In the genomic region with DNA sequence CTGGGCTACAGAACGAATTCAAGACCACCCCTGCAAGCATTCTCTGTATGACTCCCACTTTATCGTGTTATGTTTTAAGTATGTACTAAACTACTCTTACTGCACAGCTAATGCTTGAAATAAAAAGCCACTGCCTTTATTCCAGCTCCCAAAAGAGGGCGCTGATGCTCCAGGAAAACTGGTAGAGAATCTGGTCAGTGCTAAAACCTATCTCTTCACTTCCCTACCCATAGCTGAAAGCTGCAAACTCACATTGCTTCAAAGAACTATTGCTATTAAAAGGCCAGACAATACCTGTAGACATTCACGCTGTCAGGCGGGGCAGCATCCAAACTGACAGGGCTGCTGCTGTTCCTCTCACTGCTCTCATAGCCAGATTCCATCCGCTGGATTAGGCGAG, we compare ENCODE assay signal across 9 mouse cellular contexts. TPM values are rescaled to one million over a fixed set of nuclear protein-coding genes. Genes with fewer than 3 reads are reported as not detected.
DNase-seq lines count a peak whose midpoint lies in the region; ATAC-seq and TF ChIP-seq lines count a peak whose summit lies in the region.
"Had no signal": no experiment of that assay in that cellular context is flagged by ENCODE, and none has a peak within 500 bp of the region (broad histone marks: within the 10 kb centered on the region; RNA-seq: fewer than 3 reads in every experiment).

No protein-coding gene starts in this region.

- dilution Hi-C loops in CH12.LX (cut with MboI; ENCODE audit: extremely low pct_ligation_motif_present, extremely low pct_unique_long_range_greater_than_20kb, low sequenced_read_pairs) = no loop called here

- H3K27me3 ChIP-seq in CH12.LX (replicated peaks) = no peaks in the 10 kb centered on the region
- no peaks in the 10 kb centered on the region for H3K27me3 ChIP-seq in embryonic facial prominence, embryonic 11.5 days (ENCODE audit: control insufficient read depth, insufficient read depth, low read length)
- no peaks in the 10 kb centered on the region for H3K27me3 ChIP-seq in heart, embryonic 10.5 days (ENCODE audit: insufficient read depth, poor library complexity, severe bottlenecking)
- H3K27me3 ChIP-seq in lung, postnatal 0 days (replicated peaks; ENCODE audit: insufficient read depth, low read length) = no peaks in the 10 kb centered on the region
- H3K27me3 ChIP-seq: lung, embryonic 15.5 days had no signal

- H3K4me2 ChIP-seq in CH12.LX (ENCODE audit: insufficient read depth, low read depth, poor library complexity, severe bottlenecking) = no peak overlapping the region
- H3K4me2 ChIP-seq in embryonic facial prominence, embryonic 11.5 days (ENCODE audit: low read depth, low read length) = no peak overlapping the region
- H3K4me2 ChIP-seq in lung, postnatal 0 days (replicated peaks; ENCODE audit: low read depth, low read length) = no peak overlapping the region
- H3K4me2 ChIP-seq: lung, embryonic 15.5 days had no signal

- no peak overlapping the region for H3K9ac ChIP-seq in CH12.LX (ENCODE audit: insufficient read depth, low read depth)
- H3K9ac ChIP-seq in embryonic facial prominence, embryonic 11.5 days (replicated peaks; ENCODE audit: low read length) = no peak overlapping the region
- H3K9ac ChIP-seq in lung, postnatal 0 days (replicated peaks; ENCODE audit: low read depth) = no peak overlapping the region
- H3K9ac ChIP-seq: lung, embryonic 15.5 days had no signal

- no peaks in the 10 kb centered on the region for H3K4me1 ChIP-seq in CH12.LX (ENCODE audit: control insufficient read depth in 1 of 2, insufficient read depth in 2 of 2)
- H3K4me1 ChIP-seq in embryonic facial prominence, embryonic 11.5 days (ENCODE audit: control insufficient read depth, insufficient read depth, low read length) = no peaks in the 10 kb centered on the region
- H3K4me1 ChIP-seq in heart, embryonic 10.5 days = no peaks in the 10 kb centered on the region
- H3K4me1 ChIP-seq in lung, postnatal 0 days (ENCODE audit: insufficient read depth, low read depth, low read length) = no peaks in the 10 kb centered on the region
- H3K4me1 ChIP-seq: lung, embryonic 15.5 days had no signal

- no peak overlapping the region for H3K27ac ChIP-seq in CH12.LX (ENCODE audit: insufficient read depth, low read depth)
- no peak overlapping the region for H3K27ac ChIP-seq in embryonic facial prominence, embryonic 11.5 days (replicated peaks; ENCODE audit: low read depth, low read length)
- H3K27ac ChIP-seq in heart, embryonic 10.5 days = no peak overlapping the region
- H3K27ac ChIP-seq in lung, postnatal 0 days (ENCODE audit: low read length) = no peak overlapping the region
- H3K27ac ChIP-seq: lung, embryonic 15.5 days had no signal

- H3K79me2 ChIP-seq in CH12.LX (replicated peaks; ENCODE audit: control insufficient read depth, extremely low read depth, insufficient read depth, poor library complexity, severe bottlenecking) = no peaks in the 10 kb centered on the region

- peak; percentile 67 for DNase-seq in CH12.LX (ENCODE audit: extremely low read depth)
- peak; percentile 53 for DNase-seq in adrenal gland, adult 8-10 months
- peak; percentile 79 for DNase-seq in embryonic facial prominence, embryonic 11.5 days (ENCODE audit: low spot score)
- DNase-seq in heart, embryonic 10.5 days (ENCODE audit: low spot score) = peak; percentile 81
- DNase-seq in kidney, postnatal 4 days = peak; percentile 79 to 84
- DNase-seq in lung, postnatal 0 days (ENCODE audit: low spot score) = peak; percentile 89
- DNase-seq in retina, postnatal 1 day = peak; percentile 78
- DNase-seq in urinary bladder, postnatal 25 days (ENCODE audit: low spot score) = peak; percentile 70

- ATAC-seq in embryonic facial prominence, embryonic 11.5 days (replicated peaks; ENCODE audit: insufficient number of reproducible peaks, low FRiP score, low TSS enrichment, low read depth) = no peak
- ATAC-seq in lung, postnatal 0 days = peak; percentile 67

- in situ Hi-C loops in CH12.LX (cut with MboI; ENCODE audit: low pct_ligation_motif_present, low pct_unique_long_range_greater_than_20kb, low sequenced_read_pairs) = loop anchor here (5.0 kb wide), 1 partner anchor 81 kb away; a partner anchor contains a TSS

- TF ChIP-seq POLR2A in CH12.LX (IDR thresholded peaks at IDR 0.05; ENCODE audit: low read depth, low read length) = no peak

- TF ChIP-seq CTCF in CH12.LX (conservative IDR thresholded peaks at IDR 0.05 in 1 of 2, IDR thresholded peaks at IDR 0.05 in 1 of 2; ENCODE audit: low read depth in 2 of 2, low read length in 2 of 2) = peak; percentile 58 to 95
- peak; percentile 88 for TF ChIP-seq CTCF in lung, postnatal 0 days (IDR thresholded peaks at IDR 0.05)

- no peaks in the 10 kb centered on the region for H3K9me3 ChIP-seq in CH12.LX (replicated peaks; ENCODE audit: low read length)
- no peaks in the 10 kb centered on the region for H3K9me3 ChIP-seq in embryonic facial prominence, embryonic 11.5 days (replicated peaks; ENCODE audit: control insufficient read depth, low read length)
- H3K9me3 ChIP-seq in heart, embryonic 10.5 days = no peaks in the 10 kb centered on the region
- no peaks in the 10 kb centered on the region for H3K9me3 ChIP-seq in lung, postnatal 0 days (ENCODE audit: low read length)
- H3K9me3 ChIP-seq: lung, embryonic 15.5 days had no signal

- peak; percentile 93 for TF ChIP-seq RAD21 in CH12.LX (IDR thresholded peaks at IDR 0.05; ENCODE audit: low read depth, low read length)

- peaks cover 15 to 51% of the 10 kb centered on the region in 2 experiments for H3K36me3 ChIP-seq in CH12.LX (replicated peaks in 1 of 2; ENCODE audit: control insufficient read depth in 1 of 2, insufficient read depth in 1 of 2, low read length in 1 of 2)
- H3K36me3 ChIP-seq in embryonic facial prominence, embryonic 11.5 days (replicated peaks; ENCODE audit: control insufficient read depth, insufficient read depth, low read depth, low read length) = no peaks in the 10 kb centered on the region
- peaks cover 17% of the 10 kb centered on the region for H3K36me3 ChIP-seq in heart, embryonic 10.5 days
- H3K36me3 ChIP-seq in lung, postnatal 0 days (ENCODE audit: insufficient read depth, low read length) = peaks cover 11% of the 10 kb centered on the region; the same call in 1 of the 2 replicates

- no peak for TF ChIP-seq EP300 in CH12.LX (IDR thresholded peaks at IDR 0.05; ENCODE audit: low read length)
- no peak for TF ChIP-seq EP300 in lung, postnatal 0 days (IDR thresholded peaks at IDR 0.05)

- 49% methylated on average over 7 of the region's 7 CpGs for WGBS in embryonic facial prominence, embryonic 11.5 days
- WGBS in heart, embryonic 10.5 days = 54% methylated on average over 7 of the region's 7 CpGs
- WGBS in lung, postnatal 0 days = 55% methylated on average over 7 of the region's 7 CpGs

- H3K4me3 ChIP-seq in CH12.LX (replicated peaks in 1 of 3; ENCODE audit: low read depth in 2 of 3, low read length in 2 of 3, poor library complexity in 1 of 3) = no peak overlapping the region
- no peak overlapping the region for H3K4me3 ChIP-seq in embryonic facial prominence, embryonic 11.5 days (ENCODE audit: low read depth, low read length)
- no peak overlapping the region for H3K4me3 ChIP-seq in heart, embryonic 10.5 days
- no peak overlapping the region for H3K4me3 ChIP-seq in lung, postnatal 0 days (ENCODE audit: low read depth, low read length)
- H3K4me3 ChIP-seq: lung, embryonic 15.5 days had no signal

TF ChIP-seq in CH12.LX, 34 proteins besides CTCF, POLR2A, EP300 and RAD21:
- no peak for TF ChIP-seq TCF12 (IDR thresholded peaks at IDR 0.05; ENCODE audit: low read depth, low read length)
- peak; percentile 67 for TF ChIP-seq SMC3 (IDR thresholded peaks at IDR 0.05; ENCODE audit: low read depth, low read length)
- no peak for TF ChIP-seq ZC3H11A (IDR thresholded peaks at IDR 0.05; ENCODE audit: low read depth, low read length)
- peak; percentile 34; the same call in 1 of the 2 replicates for TF ChIP-seq ELF1 (IDR thresholded peaks at IDR 0.05; ENCODE audit: low read depth, low read length)
- no peak for TF ChIP-seq ZMIZ1 (IDR thresholded peaks at IDR 0.05; ENCODE audit: low read depth, low read length)
- no peak for TF ChIP-seq BHLHE40 (IDR thresholded peaks at IDR 0.05; ENCODE audit: low read depth, low read length)
- no peak for TF ChIP-seq JUND (conservative IDR thresholded peaks at IDR 0.05; ENCODE audit: low read depth, low read length)
TF ChIP-seq in CH12.LX: peak in this region for 2.

RNA-seq across cellular contexts. Expression of a gene that starts 29.8 kb away (rescaled TPM):
- 23.6 and 25.7 TPM in 2 replicates for total RNA-seq in CH12.LX (2012; rRNA removed)
- total RNA-seq in CH12.LX (2014; rRNA removed) = 50.6 and 55.3 TPM in 2 replicates
- 53.8 and 61.1 TPM in 2 replicates for polyA plus RNA-seq in CH12.LX (2012; ENCODE audit: insufficient read length, low read depth)
- 10 to 100 TPM; 66.2 to 94.4 (median 73.4) TPM for total RNA-seq in adrenal gland, adult 8-10 months (2022)
- 54.6 and 62.5 TPM in 2 replicates for polyA plus RNA-seq in embryonic facial prominence, embryonic 11.5 days (2014; fragmentation: Nextera tagmentation; extraction: Ambion mirVana)
- polyA plus RNA-seq in heart, embryonic 10.5 days (2016; fragmentation: Nextera tagmentation; extraction: Ambion mirVana) = 36.2 and 37.8 TPM in 2 replicates
- polyA plus RNA-seq in lung, postnatal 0 days (2015; fragmentation: Nextera tagmentation; extraction: Ambion mirVana) = 24.2 and 26.6 TPM in 2 replicates
